Mouse (Mus musculus): ENCODE measurements around the gene Gm13762.

GRCm38 (mm10) chr2:88980181-88980580, at the start of gene Gm13762:
- TF ChIP-seq POLR2A (IDR thresholded peaks at IDR 0.05; ENCODE audit: insufficient read depth, low read depth, low read length) = no peak
- no peak for TF ChIP-seq CTCF (IDR thresholded peaks at IDR 0.05)
- no peak for TF ChIP-seq EP300 (IDR thresholded peaks at IDR 0.05; ENCODE audit: insufficient read depth, low read depth, low read length)
